Mouse (Mus musculus) embryonic facial prominence, embryonic 14.5 days (tissue): Measurements from ENCODE around the gene Tm6sf1. TPM values are rescaled to one million over a fixed set of nuclear protein-coding genes. Genes with fewer than 3 reads are reported as not detected.

Source experiments
- ATAC-seq: fragments of 200-750 bp; cut with Nextera tagmentation; 2 replicates; pipeline ENCODE4 v1.8.0; 2017; ENCODE audit warnings: low read depth, moderate number of reproducible peaks, moderate TSS enrichment
- DNase-seq: peaks from one replicate; pipeline ENCODE4 v3.0.0-alpha.2; 2015; ENCODE audit warnings: low spot score
- H3K27ac ChIP-seq: fragments of 300-500 bp; sonication (generic); replicated peaks from 2 replicates; pipeline ENCODE4 v1.5.1; 2014; ENCODE audit warnings: low read depth, mild to moderate bottlenecking, low read length, moderate library complexity
- H3K27me3 ChIP-seq: fragments of 300-500 bp; sonication (generic); replicated peaks from 2 replicates; pipeline ENCODE4 v1.6.1; 2014; ENCODE audit warnings: low read length; ENCODE audit not compliant: control insufficient read depth, insufficient read depth
- H3K36me3 ChIP-seq: fragments of 300-500 bp; sonication (generic); 2 replicates; pipeline ENCODE4 v1.6.1; 2014; ENCODE audit warnings: low read length, mixed read lengths; ENCODE audit not compliant: control insufficient read depth, insufficient read depth
- H3K4me1 ChIP-seq: fragments of 300-500 bp; sonication (generic); 2 replicates; pipeline ENCODE4 v1.6.1; 2014; ENCODE audit warnings: antibody characterized with exemption, low read length; ENCODE audit not compliant: control insufficient read depth, insufficient read depth
- H3K4me2 ChIP-seq: fragments of 300-500 bp; sonication (generic); 2 replicates; pipeline ENCODE4 v1.6.1; 2014; ENCODE audit warnings: low read depth, mild to moderate bottlenecking, low read length, moderate library complexity, mixed read lengths
- H3K4me3 ChIP-seq: fragments of 300-500 bp; sonication (generic); 2 replicates; pipeline ENCODE4 v1.5.1; 2014; ENCODE audit warnings: low read depth, mild to moderate bottlenecking, low read length
- H3K9ac ChIP-seq: fragments of 300-500 bp; sonication (generic); 2 replicates; pipeline ENCODE4 v1.6.1; 2014; ENCODE audit warnings: low read depth, mild to moderate bottlenecking, low read length, moderate library complexity, mixed read lengths
- H3K9me3 ChIP-seq: fragments of 300-500 bp; sonication (generic); 2 replicates; pipeline ENCODE4 v1.6.1; 2016; ENCODE audit warnings: low read length; ENCODE audit not compliant: control insufficient read depth
- WGBS: fragments of 180-500 bp; shearing (Covaris S2); extraction: QIAGEN DNeasy Blood & Tissue Kit; methylation state at CpG from one replicate; pipeline ENCODE4 v1.1.7; 2014; 5-methylcytosine and 5-hydroxymethylcytosine counted together
- polyA plus RNA-seq: library from polyadenylated mRNA; unstranded; fragments of >200 nt; fragmentation: Nextera tagmentation; extraction: Ambion mirVana; gene quantifications from 2 replicates; pipeline ENCODE4 v1.2.1, GENCODE M21; 2014

Tm6sf1 gene
- polyA plus RNA-seq, 1 experiment from 2014 or later: 50.6 TPM

DNA sequence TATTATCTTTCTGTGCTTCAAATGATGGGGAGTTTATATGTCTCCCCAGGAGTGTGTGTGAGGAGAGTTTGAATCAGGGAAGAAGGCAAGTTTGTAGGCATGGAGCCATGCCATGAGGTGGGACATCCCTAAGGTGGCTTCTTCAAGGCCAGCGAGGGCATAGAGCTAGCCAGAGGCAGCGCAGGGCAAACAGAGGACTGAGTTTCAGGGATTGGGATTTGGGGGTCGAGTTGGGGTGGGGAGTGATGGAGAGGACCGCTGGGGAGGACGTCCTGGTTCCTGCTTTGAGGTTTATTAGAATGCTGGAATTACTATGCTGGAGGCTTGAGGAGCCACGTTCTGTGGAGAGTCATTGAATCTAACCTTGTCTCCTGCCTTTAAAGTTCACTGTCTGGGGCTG is 7.1 kb downstream of the Tm6sf1 start:
- 93% methylated on average over 6 of the region's 6 CpGs for WGBS
- no peak overlapping the region for H3K4me3 ChIP-seq
- H3K9me3 ChIP-seq: no peaks in the 10 kb centered on the region
- H3K27me3 ChIP-seq: no peaks in the 10 kb centered on the region
- no peak overlapping the region for H3K27ac ChIP-seq
- H3K9ac ChIP-seq: no peak overlapping the region
- no peaks in the 10 kb centered on the region for H3K36me3 ChIP-seq
- DNase-seq (no peak), ATAC-seq (no peak)
- H3K4me2 ChIP-seq: no peak overlapping the region
- H3K4me1 ChIP-seq: no peaks in the 10 kb centered on the region

DNA sequence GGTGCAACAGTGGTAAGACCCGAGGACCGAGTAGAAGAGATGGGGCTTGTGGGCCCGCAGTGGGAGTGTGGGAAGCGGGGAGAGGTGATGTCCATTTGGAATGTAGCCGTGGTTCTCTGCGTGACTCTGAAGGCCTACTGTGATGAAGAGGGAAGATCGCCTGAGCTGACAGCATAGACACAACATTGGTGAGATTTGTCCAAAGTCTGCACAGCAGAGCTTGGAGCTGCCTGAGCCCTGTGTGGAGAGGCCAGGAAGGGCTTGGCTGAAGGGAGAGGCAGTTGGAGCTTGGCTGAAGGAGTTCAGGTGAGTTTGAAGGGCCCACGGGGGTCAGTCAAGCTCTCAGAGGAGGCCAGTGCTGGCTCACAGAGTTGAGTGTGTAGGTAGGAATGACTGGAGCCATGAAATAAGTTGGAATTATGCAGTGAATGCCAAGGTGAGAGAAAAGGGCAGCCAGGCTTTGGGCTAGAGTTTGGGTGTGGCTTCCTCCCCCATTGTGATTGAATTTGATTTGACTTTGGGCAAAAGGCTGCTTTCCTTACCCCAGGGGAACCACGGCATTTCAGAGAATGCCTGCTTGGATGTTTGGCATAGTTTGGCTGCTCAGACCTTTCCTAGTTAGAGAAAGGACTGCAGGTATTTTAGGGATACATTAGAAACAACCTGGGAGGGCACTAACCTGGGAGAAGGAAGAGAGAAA is 8.6 kb downstream of the Tm6sf1 start:
- Histone ChIP-seq H3K36me3 (no peaks in the 10 kb centered on the region), H3K9ac (no peak overlapping the region), H3K27me3 (no peaks in the 10 kb centered on the region), H3K9me3 (no peaks in the 10 kb centered on the region), H3K4me2 (no peak overlapping the region), H3K4me3 (no peak overlapping the region), H3K4me1 (no peaks in the 10 kb centered on the region), H3K27ac (no peak overlapping the region)
- WGBS: 86% methylated on average over 9 of the region's 9 CpGs
- DNase-seq (no peak), ATAC-seq (no peak)

DNA sequence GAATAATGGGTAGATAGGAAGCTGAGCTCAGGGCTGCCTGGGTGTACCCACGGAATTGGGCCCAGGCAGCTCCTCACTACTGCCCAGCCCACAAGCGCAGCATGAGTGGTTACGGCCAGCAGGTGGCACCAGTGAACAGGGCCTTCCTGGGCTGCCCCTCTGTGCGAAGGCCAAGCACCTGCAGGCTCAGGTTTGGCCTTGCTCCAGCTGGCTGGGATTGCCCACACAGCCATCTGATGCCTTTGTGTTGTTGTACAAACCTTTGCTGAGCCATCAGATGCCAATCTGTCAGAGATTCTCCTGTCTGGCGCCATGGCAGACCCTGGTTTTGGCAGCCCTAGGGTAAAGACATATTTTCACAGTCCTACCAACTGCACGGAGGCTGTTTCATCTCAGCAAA is 9.4 kb downstream of the Tm6sf1 start:
- no peaks in the 10 kb centered on the region for H3K36me3 ChIP-seq
- no peak overlapping the region for H3K9ac ChIP-seq
- no peak overlapping the region for H3K4me3 ChIP-seq
- WGBS: 25% methylated on average over 6 of the region's 6 CpGs
- ATAC-seq (peak; percentile 88), DNase-seq (peak; percentile 81)
- H3K9me3 ChIP-seq: no peaks in the 10 kb centered on the region
- H3K27ac ChIP-seq: no peak overlapping the region
- H3K4me2 ChIP-seq: no peak overlapping the region
- H3K27me3 ChIP-seq: no peaks in the 10 kb centered on the region
- no peaks in the 10 kb centered on the region for H3K4me1 ChIP-seq

DNA sequence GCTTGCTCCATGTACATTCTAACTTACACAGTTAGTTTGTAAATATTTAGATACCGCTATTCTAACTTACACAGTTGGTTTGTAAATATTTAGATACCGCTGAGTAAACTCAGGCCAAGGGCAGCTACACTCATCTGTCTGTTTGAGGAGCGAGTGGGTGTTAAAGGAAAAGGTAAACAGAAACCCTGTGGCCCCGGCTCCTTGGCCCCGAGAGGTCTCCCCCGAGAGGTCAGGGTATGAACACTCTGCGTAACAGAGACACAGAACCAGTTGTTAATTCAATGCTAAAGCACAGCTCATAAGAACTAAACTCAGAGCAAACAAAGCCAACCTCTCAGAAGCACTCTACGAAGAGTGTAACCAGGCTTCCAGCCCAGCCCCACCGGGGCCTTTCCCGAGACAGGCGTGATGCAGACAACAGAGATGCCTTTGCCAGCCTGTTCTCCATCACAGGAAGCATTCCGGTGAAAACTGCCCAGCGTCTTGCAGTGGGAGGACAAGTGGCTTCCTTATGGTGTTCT is 13.8 kb downstream of the Tm6sf1 start:
- WGBS: 56% methylated on average over 13 of the region's 13 CpGs
- ATAC-seq (no peak), DNase-seq (no peak)

DNA sequence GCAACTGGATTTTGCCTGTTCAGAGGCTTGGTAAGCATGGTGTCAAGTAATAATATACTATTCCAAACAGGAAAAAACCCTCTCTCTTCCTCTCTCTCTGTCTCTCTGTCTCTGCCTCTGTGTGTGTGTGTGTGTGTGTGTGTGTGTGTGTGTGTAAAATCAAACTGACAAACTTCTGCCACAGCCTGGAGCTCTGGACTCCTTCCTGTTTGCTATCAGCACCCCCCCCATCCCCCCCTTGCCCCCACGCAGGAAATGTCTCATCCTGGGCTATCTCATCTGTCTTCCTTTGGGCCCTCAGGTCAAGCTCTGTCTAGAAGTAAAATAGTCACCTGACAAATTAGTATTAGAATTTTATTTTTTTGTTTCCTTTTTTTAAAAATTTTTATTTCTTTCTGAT is 15.0 kb downstream of the Tm6sf1 start:
- no peaks in the 10 kb centered on the region for H3K4me1 ChIP-seq
- no peak overlapping the region for H3K4me3 ChIP-seq
- no peak for DNase-seq
- WGBS: 38% methylated on average over 1 of the region's 1 CpGs
- no peak overlapping the region for H3K9ac ChIP-seq
- H3K9me3 ChIP-seq: no peaks in the 10 kb centered on the region
- H3K27me3 ChIP-seq: no peaks in the 10 kb centered on the region
- no peak overlapping the region for H3K4me2 ChIP-seq
- H3K27ac ChIP-seq: no peak overlapping the region
- ATAC-seq: no peak
- 0 out of 2 replicates have a peak, but pooled peaks cover 3% of the 10 kb centered on the region for H3K36me3 ChIP-seq

More for the DNA sequence above, 13.8 kb downstream of the Tm6sf1 start:
- H3K36me3 ChIP-seq: no peaks in the 10 kb centered on the region
- no peak overlapping the region for H3K27ac ChIP-seq
- no peaks in the 10 kb centered on the region for H3K9me3 ChIP-seq
- H3K27me3 ChIP-seq: no peaks in the 10 kb centered on the region
- H3K4me2 ChIP-seq: no peak overlapping the region
- H3K9ac ChIP-seq: no peak overlapping the region
- H3K4me3 ChIP-seq: no peak overlapping the region
- H3K4me1 ChIP-seq: no peaks in the 10 kb centered on the region

DNA sequence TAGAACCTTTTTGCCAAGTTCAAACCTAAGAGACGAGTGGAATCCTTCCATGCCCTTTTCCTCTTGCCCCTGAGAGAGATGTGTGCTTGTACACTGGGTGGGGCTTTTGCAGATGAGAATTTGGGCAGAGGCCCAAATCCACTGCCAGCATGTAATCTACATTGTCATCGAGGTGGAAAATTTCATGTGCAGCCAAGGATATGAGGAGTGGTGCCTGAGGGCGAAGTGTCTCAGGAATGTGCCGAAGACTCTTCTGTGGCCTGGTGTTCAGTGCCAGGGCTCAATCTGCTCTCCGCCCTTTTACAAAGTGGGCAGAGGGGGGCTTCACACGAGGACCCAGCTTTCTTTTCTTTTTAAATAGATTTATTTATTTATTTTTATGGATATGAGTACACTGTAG is 15.8 kb downstream of the Tm6sf1 start:
- Histone ChIP-seq H3K4me1 (no peaks in the 10 kb centered on the region), H3K4me3 (no peak overlapping the region), H3K36me3 (0 out of 2 replicates have a peak, but pooled peaks cover 3% of the 10 kb centered on the region), H3K27me3 (no peaks in the 10 kb centered on the region), H3K4me2 (no peak overlapping the region), H3K9me3 (no peaks in the 10 kb centered on the region), H3K9ac (no peak overlapping the region), H3K27ac (no peak overlapping the region)
- ATAC-seq: no peak
- peak; percentile 78 for DNase-seq
- WGBS: 48% methylated on average over 6 of the region's 6 CpGs

DNA sequence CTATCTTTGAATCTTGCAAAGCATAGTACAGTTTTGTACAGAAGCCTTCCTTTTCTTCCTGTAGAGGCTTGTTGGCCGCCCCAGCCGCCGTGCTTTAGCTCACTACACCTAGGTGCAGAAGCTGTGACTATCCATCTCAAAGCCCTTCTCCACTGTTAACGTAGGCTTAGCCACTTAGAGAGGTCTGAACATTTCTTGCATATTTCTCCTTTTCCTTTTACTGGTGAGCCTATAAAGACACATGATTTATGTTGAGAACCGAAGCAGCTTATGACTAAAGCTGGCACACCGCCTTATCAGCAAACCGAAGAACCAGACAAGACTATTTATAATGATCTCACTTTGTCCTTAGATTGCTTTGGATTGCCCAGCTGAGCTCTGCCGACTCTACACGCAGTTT is 16.6 kb downstream of the Tm6sf1 start:
- ATAC-seq (no peak), DNase-seq (no peak)
- Histone ChIP-seq H3K4me3 (no peak overlapping the region), H3K4me1 (no peaks in the 10 kb centered on the region), H3K4me2 (no peak overlapping the region), H3K9ac (no peak overlapping the region), H3K36me3 (0 out of 2 replicates have a peak, but pooled peaks cover 3% of the 10 kb centered on the region), H3K9me3 (no peaks in the 10 kb centered on the region), H3K27ac (no peak overlapping the region), H3K27me3 (no peaks in the 10 kb centered on the region)
- WGBS: 85% methylated on average over 9 of the region's 9 CpGs

DNA sequence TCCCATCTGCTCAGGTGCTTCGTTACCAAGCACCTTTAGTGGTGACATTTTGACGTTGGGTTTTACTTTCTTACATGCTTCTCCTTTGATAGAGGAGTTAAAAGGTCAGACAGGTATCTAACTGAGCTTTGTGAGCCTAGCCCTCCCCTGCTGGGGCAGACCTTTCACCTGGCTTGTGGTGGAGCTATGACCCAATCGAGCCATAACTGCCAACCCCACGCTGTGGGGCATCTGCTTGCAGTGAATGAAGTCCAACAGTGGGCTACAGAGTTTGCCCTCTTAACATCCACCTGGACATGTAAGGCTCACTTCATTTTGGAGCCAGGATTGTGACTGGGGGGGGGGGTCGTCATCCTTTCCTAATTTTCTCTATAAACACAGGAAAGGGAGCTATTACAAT is 21.5 kb downstream of the Tm6sf1 start:
- DNase-seq: no peak
- H3K4me1 ChIP-seq: no peaks in the 10 kb centered on the region

DNA sequence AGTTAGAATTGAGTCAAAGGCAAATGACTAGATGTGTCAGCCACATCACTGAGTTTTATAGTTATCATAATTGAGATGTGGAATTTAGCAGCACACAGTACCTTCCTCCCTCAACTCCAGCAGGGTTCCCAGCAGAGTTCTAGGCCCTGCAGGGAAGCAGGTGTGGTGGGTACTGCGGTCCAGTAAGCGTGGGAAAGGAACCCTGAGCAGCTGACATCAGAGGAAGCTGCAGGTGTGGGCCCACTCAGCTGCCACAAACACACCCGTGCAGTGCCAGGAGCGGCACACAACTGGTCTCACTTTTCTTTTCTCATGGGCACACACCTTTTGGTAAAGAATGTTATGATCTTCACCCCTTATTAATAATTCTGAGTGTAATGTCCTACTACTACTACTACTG is 22.0 kb downstream of the Tm6sf1 start:
- Histone ChIP-seq H3K36me3 (0 out of 2 replicates have a peak, but pooled peaks cover 12% of the 10 kb centered on the region), H3K9ac (no peak overlapping the region), H3K9me3 (no peaks in the 10 kb centered on the region), H3K4me2 (no peak overlapping the region), H3K27ac (no peak overlapping the region), H3K27me3 (no peaks in the 10 kb centered on the region), H3K4me1 (no peaks in the 10 kb centered on the region), H3K4me3 (no peak overlapping the region)
- no peak for ATAC-seq
- DNase-seq: no peak
- 86% methylated on average over 4 of the region's 4 CpGs for WGBS

More for the DNA sequence above, 21.5 kb downstream of the Tm6sf1 start:
- ATAC-seq: no peak
- Histone ChIP-seq H3K36me3 (0 out of 2 replicates have a peak, but pooled peaks cover 8% of the 10 kb centered on the region), H3K9ac (no peak overlapping the region), H3K9me3 (no peaks in the 10 kb centered on the region), H3K27me3 (no peaks in the 10 kb centered on the region), H3K27ac (no peak overlapping the region), H3K4me2 (no peak overlapping the region), H3K4me3 (no peak overlapping the region)
- 79% methylated on average over 5 of the region's 5 CpGs for WGBS
